Mouse (Mus musculus): ENCODE measurements at regions not wholly inside any gene's neighbourhood (a gene's known extent, or its start where the extent isn't known, plus 50 kb on each side); places are given as distances from the start of the nearest gene placed in this dataset.

DNA sequence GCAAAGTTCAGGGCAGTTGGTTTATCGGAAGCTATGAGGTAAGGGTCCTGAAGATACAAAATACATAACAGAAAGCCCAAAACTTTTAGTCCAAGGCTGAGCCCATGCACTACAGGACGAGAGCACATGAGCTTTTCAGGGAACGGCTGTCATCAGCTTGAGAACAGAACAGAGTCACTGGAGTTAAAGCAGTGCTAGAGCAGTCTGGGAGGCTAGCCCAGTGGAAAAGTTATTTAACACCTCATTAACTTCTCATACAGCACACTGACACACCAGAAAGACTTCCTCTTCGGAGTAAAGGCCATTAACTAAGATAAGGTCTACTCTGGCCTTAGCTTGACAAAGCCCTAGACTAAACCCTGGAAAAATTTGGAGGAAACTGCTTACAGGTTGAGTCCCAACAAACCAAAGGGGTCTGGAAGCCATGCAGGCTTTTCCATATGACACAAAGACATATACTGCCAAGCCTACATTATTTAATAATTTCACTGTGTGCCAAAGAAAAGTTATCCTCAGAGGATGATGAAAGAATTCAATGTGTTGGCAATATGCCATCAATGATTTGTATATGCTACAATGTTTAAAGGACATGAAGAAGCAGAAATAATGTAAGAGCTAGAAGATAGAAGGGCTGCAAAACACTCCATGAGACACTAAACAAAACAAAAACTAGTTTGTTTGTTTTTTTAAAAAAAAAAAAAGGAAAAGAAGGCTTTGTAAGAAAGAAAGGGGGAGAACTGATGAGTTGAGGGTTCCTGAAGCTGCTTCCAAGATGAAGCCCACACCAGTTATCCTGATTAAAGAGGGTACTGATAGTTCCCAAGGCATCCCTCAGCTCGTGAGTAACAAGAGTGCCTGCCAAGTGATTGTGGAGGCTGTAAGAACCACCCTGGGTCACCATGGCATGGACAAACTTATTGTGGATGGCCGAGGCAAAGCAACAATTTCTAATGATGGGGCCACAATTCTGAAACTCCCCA is 232.3 kb upstream of the Rack1 start:
- no peak overlapping the region for H3K4me3 ChIP-seq (ENCODE audit: extremely low read depth, insufficient read depth, insufficient read length)
- no peaks in the 10 kb centered on the region for H3K4me1 ChIP-seq (ENCODE audit: control insufficient read depth, insufficient read depth, insufficient read length)
- no peaks in the 10 kb centered on the region for H3K36me3 ChIP-seq (ENCODE audit: control insufficient read depth, insufficient read depth, low read length)
- 65% methylated on average over 6 of the region's 6 CpGs for WGBS
- TF ChIP-seq POLR2A (IDR thresholded peaks at IDR 0.05; ENCODE audit: low read depth, low read length) (no peak), CTCF (IDR thresholded peaks at IDR 0.05; ENCODE audit: extremely low read depth, insufficient read depth, insufficient read length, insufficient replicate concordance) (no peak)
- no peak overlapping the region for H3K27ac ChIP-seq (ENCODE audit: insufficient read depth, low read length)
- H3K27me3 ChIP-seq (ENCODE audit: control insufficient read depth, insufficient read depth, low read length): no peaks in the 10 kb centered on the region
- no peak for DNase-seq (ENCODE audit: low read depth in 1 of 2, low spot score in 2 of 2)

DNA sequence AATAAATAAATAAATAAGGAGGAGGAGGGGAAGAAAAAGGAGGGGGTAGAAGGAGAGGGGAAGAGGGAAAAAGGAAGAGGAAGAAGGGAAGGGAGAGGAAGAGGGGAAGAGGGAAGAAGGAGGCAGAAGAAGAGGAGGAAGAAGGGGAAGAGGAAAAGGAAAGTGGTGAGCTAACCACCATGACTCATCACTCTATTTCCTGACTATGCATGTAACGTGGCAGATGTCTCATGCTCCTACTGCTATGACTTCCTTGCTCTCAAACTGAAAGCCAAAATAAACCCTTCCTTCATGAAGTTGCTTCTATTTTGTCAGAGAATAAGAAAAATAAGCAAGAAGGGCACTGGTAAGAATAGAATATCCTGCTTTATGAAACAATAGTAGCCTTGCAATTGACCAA is 242.1 kb upstream of the Rack1 start:
- no peak overlapping the region for H3K27ac ChIP-seq (ENCODE audit: insufficient read depth, low read length)
- TF ChIP-seq CTCF (IDR thresholded peaks at IDR 0.05; ENCODE audit: extremely low read depth, insufficient read depth, insufficient read length, insufficient replicate concordance): no peak
- no peak for TF ChIP-seq POLR2A (IDR thresholded peaks at IDR 0.05; ENCODE audit: low read depth, low read length)
- H3K4me1 ChIP-seq (ENCODE audit: control insufficient read depth, insufficient read depth, insufficient read length): no peaks in the 10 kb centered on the region
- H3K36me3 ChIP-seq (ENCODE audit: control insufficient read depth, insufficient read depth, low read length): no peaks in the 10 kb centered on the region
- no peaks in the 10 kb centered on the region for H3K27me3 ChIP-seq (ENCODE audit: control insufficient read depth, insufficient read depth, low read length)
- no peak overlapping the region for H3K4me3 ChIP-seq (ENCODE audit: extremely low read depth, insufficient read depth, insufficient read length)
- 11% methylated on average over 1 of the region's 1 CpGs for WGBS
- no peak for DNase-seq (ENCODE audit: low read depth in 1 of 2, low spot score in 2 of 2)

DNA sequence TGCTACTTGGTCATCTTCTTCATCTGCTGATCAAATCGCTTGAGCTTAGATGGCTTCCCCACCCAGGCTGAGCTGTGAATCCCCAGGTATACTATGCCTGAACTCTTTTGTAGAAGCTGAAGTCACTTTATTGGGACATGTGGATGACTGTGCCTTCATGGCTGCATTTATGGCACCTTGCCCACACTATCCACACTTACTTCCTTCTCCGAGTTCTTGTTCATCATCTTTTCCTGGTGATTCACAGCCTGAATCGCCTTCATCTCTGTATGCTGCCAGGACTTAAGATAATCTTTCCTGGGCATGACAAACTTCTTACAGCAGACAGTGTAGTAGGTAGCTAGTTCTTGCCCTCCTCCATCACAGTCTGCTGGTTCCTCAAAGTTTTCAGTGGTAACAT is 248.1 kb upstream of the Rack1 start:
- H3K27me3 ChIP-seq (ENCODE audit: control insufficient read depth, insufficient read depth, low read length): no peaks in the 10 kb centered on the region
- no peak overlapping the region for H3K4me3 ChIP-seq (ENCODE audit: extremely low read depth, insufficient read depth, insufficient read length)
- no peaks in the 10 kb centered on the region for H3K4me1 ChIP-seq (ENCODE audit: control insufficient read depth, insufficient read depth, insufficient read length)
- 80% methylated on average over 3 of the region's 3 CpGs for whole genome bisulfite sequencing
- no peaks in the 10 kb centered on the region for H3K36me3 ChIP-seq (ENCODE audit: control insufficient read depth, insufficient read depth, low read length)
- no peak for DNase-seq (ENCODE audit: low read depth in 1 of 2, low spot score in 2 of 2)
- H3K27ac ChIP-seq (ENCODE audit: insufficient read depth, low read length): no peak overlapping the region
- TF ChIP-seq CTCF (IDR thresholded peaks at IDR 0.05; ENCODE audit: extremely low read depth, insufficient read depth, insufficient read length, insufficient replicate concordance): no peak
- no peak for TF ChIP-seq POLR2A (IDR thresholded peaks at IDR 0.05; ENCODE audit: low read depth, low read length)

DNA sequence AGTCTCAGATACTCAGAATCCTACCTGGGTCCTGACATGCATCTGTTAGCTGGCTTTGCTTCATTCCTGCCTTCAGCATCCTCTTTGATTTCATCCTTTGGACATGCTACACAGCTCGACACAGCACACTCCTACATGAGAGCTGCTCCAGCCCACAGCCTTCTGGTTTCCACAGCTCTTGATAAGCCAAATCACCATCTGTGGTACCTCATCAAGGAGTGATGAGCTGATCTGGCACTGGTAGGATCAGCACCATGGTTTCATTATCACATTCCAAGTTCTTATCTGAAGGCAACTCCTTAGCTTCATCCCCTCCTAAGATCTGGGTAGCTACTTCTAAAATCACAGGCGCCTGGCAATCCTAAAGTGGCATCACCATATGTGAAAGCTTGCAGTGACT is 248.9 kb upstream of the Rack1 start:
- Histone ChIP-seq H3K27ac (ENCODE audit: insufficient read depth, low read length) (no peak overlapping the region), H3K27me3 (ENCODE audit: control insufficient read depth, insufficient read depth, low read length) (no peaks in the 10 kb centered on the region), H3K4me1 (ENCODE audit: control insufficient read depth, insufficient read depth, insufficient read length) (no peaks in the 10 kb centered on the region), H3K36me3 (ENCODE audit: control insufficient read depth, insufficient read depth, low read length) (no peaks in the 10 kb centered on the region), H3K4me3 (ENCODE audit: extremely low read depth, insufficient read depth, insufficient read length) (no peak overlapping the region)
- 68% methylated on average over 2 of the region's 2 CpGs for WGBS
- TF ChIP-seq POLR2A (IDR thresholded peaks at IDR 0.05; ENCODE audit: low read depth, low read length) (no peak), CTCF (IDR thresholded peaks at IDR 0.05; ENCODE audit: extremely low read depth, insufficient read depth, insufficient read length, insufficient replicate concordance) (no peak)
- no peak for DNase-seq (ENCODE audit: low read depth in 1 of 2, low spot score in 2 of 2)

DNA sequence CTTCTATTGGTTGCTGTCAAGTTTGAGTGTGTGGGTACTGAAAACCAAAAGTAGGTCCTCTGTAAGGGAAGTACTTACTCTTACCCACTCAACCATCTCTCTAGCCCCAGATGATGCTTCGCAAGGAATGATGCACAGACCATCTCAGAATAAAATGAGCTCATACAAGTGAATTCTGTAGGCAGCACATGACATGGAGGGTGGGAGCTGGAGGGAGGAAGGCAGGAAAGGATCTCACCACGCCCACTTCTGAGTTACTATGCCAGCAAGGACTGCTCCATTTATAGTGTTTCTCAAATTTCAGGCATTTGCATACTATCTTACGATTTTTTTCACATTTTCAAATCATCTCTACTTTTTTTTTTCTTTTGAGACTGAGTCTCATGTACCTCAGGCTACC is 273.8 kb upstream of the Rack1 start:
- Histone ChIP-seq H3K36me3 (ENCODE audit: control insufficient read depth, insufficient read depth, low read length) (no peaks in the 10 kb centered on the region), H3K4me1 (ENCODE audit: control insufficient read depth, insufficient read depth, insufficient read length) (no peaks in the 10 kb centered on the region), H3K4me3 (ENCODE audit: extremely low read depth, insufficient read depth, insufficient read length) (no peak overlapping the region), H3K27ac (ENCODE audit: insufficient read depth, low read length) (no peak overlapping the region), H3K27me3 (ENCODE audit: control insufficient read depth, insufficient read depth, low read length) (no peaks in the 10 kb centered on the region)
- WGBS: 65% methylated on average over 3 of the region's 3 CpGs
- no peak for DNase-seq (ENCODE audit: low read depth in 1 of 2, low spot score in 2 of 2)
- TF ChIP-seq CTCF (IDR thresholded peaks at IDR 0.05; ENCODE audit: extremely low read depth, insufficient read depth, insufficient read length, insufficient replicate concordance) (no peak), POLR2A (IDR thresholded peaks at IDR 0.05; ENCODE audit: low read depth, low read length) (no peak)

DNA sequence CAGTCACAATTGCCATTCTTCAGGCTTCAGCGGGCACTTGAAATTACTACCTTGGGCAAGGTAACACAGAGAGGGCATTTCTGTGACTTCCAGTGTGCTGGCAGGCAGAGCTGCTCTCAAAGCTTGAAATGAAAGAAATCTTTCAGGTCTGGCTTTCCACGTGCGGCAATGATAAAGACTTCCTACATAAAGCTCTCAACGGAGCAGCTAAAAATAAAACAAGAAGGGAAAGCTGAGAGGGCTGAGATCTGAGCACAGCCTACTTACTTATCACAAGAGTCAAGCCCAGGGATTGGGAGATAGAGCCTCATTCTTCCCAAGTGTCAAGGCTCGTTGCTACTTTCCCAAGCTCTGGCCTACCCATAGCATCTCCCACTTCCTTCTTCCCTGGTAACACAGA is 274.6 kb upstream of the Rack1 start:
- H3K4me1 ChIP-seq (ENCODE audit: control insufficient read depth, insufficient read depth, insufficient read length): no peaks in the 10 kb centered on the region
- TF ChIP-seq CTCF (IDR thresholded peaks at IDR 0.05; ENCODE audit: extremely low read depth, insufficient read depth, insufficient read length, insufficient replicate concordance) (no peak), POLR2A (IDR thresholded peaks at IDR 0.05; ENCODE audit: low read depth, low read length) (no peak)
- no peaks in the 10 kb centered on the region for H3K27me3 ChIP-seq (ENCODE audit: control insufficient read depth, insufficient read depth, low read length)
- 85% methylated on average over 5 of the region's 5 CpGs for WGBS
- H3K4me3 ChIP-seq (ENCODE audit: extremely low read depth, insufficient read depth, insufficient read length): no peak overlapping the region
- no peak overlapping the region for H3K27ac ChIP-seq (ENCODE audit: insufficient read depth, low read length)
- DNase-seq (ENCODE audit: low read depth in 1 of 2, low spot score in 2 of 2): no peak
- no peaks in the 10 kb centered on the region for H3K36me3 ChIP-seq (ENCODE audit: control insufficient read depth, insufficient read depth, low read length)

DNA sequence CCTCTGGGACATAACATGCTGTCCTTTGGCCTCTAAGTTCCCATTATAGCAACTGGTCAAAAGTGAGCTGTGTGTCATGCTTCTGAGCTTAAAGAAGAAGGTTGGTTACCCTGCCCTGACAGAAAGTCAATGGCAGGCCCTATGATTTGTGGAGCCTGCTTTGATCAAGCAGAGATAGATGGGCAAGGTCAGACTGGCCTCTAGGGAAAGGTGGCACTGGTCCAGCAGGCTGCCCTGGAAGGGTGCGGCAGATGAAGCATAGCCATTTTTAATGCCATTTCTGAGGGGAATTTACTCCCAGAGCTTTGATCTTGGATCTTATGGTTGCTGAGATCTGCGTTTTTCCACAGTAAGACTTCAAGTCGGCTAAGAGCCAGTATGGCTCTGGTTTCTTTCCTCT is 293.2 kb upstream of the Rack1 start:
- WGBS: 86% methylated on average over 3 of the region's 3 CpGs
- Histone ChIP-seq H3K36me3 (ENCODE audit: control insufficient read depth, insufficient read depth, low read length) (no peaks in the 10 kb centered on the region), H3K27ac (ENCODE audit: insufficient read depth, low read length) (no peak overlapping the region), H3K27me3 (ENCODE audit: control insufficient read depth, insufficient read depth, low read length) (no peaks in the 10 kb centered on the region), H3K4me1 (ENCODE audit: control insufficient read depth, insufficient read depth, insufficient read length) (no peaks in the 10 kb centered on the region), H3K4me3 (ENCODE audit: extremely low read depth, insufficient read depth, insufficient read length) (no peak overlapping the region)
- TF ChIP-seq CTCF (IDR thresholded peaks at IDR 0.05; ENCODE audit: extremely low read depth, insufficient read depth, insufficient read length, insufficient replicate concordance) (no peak), POLR2A (IDR thresholded peaks at IDR 0.05; ENCODE audit: low read depth, low read length) (no peak)
- no peak for DNase-seq (ENCODE audit: low read depth in 1 of 2, low spot score in 2 of 2)

Data from spleen, adult 2 months (tissue).